Comparison of ENCODE assay signal across 21 mouse cellular contexts in the genomic region with DNA sequence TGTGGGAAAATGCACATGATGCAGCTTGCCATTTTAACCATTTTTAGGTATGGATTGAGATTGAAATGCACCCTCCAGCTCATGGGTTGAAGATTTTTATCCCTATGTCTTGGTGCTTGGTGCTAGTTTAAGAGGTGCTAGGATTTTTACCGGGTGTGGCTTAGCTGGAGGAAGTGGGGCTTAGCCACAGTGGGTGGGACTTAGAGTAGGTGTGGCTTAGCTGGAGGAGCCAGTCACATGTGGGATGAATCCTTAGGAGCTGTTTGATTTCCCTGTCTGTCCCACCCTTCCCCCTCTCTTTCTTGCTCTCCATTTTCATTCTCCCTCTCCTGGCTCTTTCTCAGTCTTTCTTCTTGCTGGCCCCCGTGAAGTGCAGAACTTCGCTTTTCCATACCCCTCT. TPM values are rescaled to one million over a fixed set of nuclear protein-coding genes. Genes with fewer than 3 reads are reported as not detected.
DNase-seq lines count a peak whose midpoint lies in the region; ATAC-seq and TF ChIP-seq lines count a peak whose summit lies in the region.
"Had no signal": no experiment of that assay in that cellular context is flagged by ENCODE, and none has a peak within 500 bp of the region (broad histone marks: within the 10 kb centered on the region; RNA-seq: fewer than 3 reads in every experiment).

No protein-coding gene starts in this region.

- no peak overlapping the region for H3K9ac ChIP-seq in kidney, embryonic 14.5 days (ENCODE audit: low read depth, low read length)
- no peak overlapping the region for H3K9ac ChIP-seq in MEL (ENCODE audit: control insufficient read depth, low read depth, low read length, poor library complexity, severe bottlenecking)
- H3K9ac ChIP-seq: embryonic facial prominence, embryonic 13.5 days; forebrain, embryonic 15.5 days; liver, embryonic 14.5 days; midbrain, embryonic 12.5 days had no signal

- H3K79me2 ChIP-seq in MEL (ENCODE audit: control insufficient read depth, insufficient read depth, low read length, poor library complexity), result no peaks in the 10 kb centered on the region

- no peak for TF ChIP-seq POLR2A in kidney, adult 2 months (IDR thresholded peaks at IDR 0.05; ENCODE audit: low read depth, low read length)
- no peak for TF ChIP-seq POLR2A in MEL (IDR thresholded peaks at IDR 0.05; ENCODE audit: control insufficient read depth in 1 of 2, insufficient read depth in 1 of 2, low read depth in 1 of 2, low read length in 2 of 2, poor library complexity in 1 of 2)

- no peak for TF ChIP-seq EP300 in MEL (IDR thresholded peaks at IDR 0.05; ENCODE audit: low read depth in 1 of 2, low read length in 2 of 2)

- TF ChIP-seq CTCF in kidney, adult 2 months (conservative IDR thresholded peaks at IDR 0.05; ENCODE audit: insufficient read depth, insufficient read length, low read depth, low read length), result no peak
- no peak for TF ChIP-seq CTCF in MEL (IDR thresholded peaks at IDR 0.05 in 2 of 3, conservative IDR thresholded peaks at IDR 0.05 in 1 of 3; ENCODE audit: control insufficient read depth in 1 of 3, insufficient read depth in 1 of 3, low read depth in 2 of 3, low read length in 3 of 3, poor library complexity in 1 of 3, severe bottlenecking in 1 of 3)

- peaks cover 35% of the 10 kb centered on the region for H3K36me3 ChIP-seq in kidney, embryonic 14.5 days (ENCODE audit: control insufficient read depth, insufficient read depth, low read length)
- no peaks in the 10 kb centered on the region for H3K36me3 ChIP-seq in kidney, adult 2 months (ENCODE audit: control insufficient read depth, insufficient read depth, low read length)
- peaks cover 0 to 28% of the 10 kb centered on the region in 2 experiments; a peak in 3 of 4 replicates for H3K36me3 ChIP-seq in MEL (ENCODE audit: control insufficient read depth in 1 of 2, insufficient read depth in 2 of 2, low read length in 2 of 2)
- H3K36me3 ChIP-seq: G1E had no signal

- intact Hi-C loops in left cerebral cortex, postnatal 25 days (cut with DNase I), result no loop called here

- 0 out of 2 replicates have a peak, but pooled peaks have one; percentile 63 for ATAC-seq in kidney, embryonic 14.5 days (ENCODE audit: low FRiP score, low TSS enrichment)
- ATAC-seq: forebrain, embryonic 15.5 days had no signal

- H3K4me3 ChIP-seq in kidney, embryonic 14.5 days (ENCODE audit: low read length), result no peak overlapping the region
- no peak overlapping the region for H3K4me3 ChIP-seq in kidney, adult 2 months (ENCODE audit: insufficient read depth, low read depth, low read length)
- no peak overlapping the region for H3K4me3 ChIP-seq in MEL (ENCODE audit: control insufficient read depth in 1 of 2, insufficient read depth in 1 of 2, low read depth in 2 of 2, low read length in 2 of 2)
- H3K4me3 ChIP-seq: embryonic facial prominence, embryonic 13.5 days; forebrain, embryonic 15.5 days; midbrain, embryonic 12.5 days had no signal

- no peak for DNase-seq in kidney, adult 2 months
- peak; percentile 48 for DNase-seq in lung, postnatal 10 days
- DNase-seq in lung, postnatal 25 days (ENCODE audit: low spot score), result no peak
- DNase-seq in MEL (ENCODE audit: low read depth, low spot score), result peak; percentile 72
- peak; percentile 41 for DNase-seq in lung, postnatal 36 days
- DNase-seq in left cerebral cortex, postnatal 25 days (ENCODE audit: low spot score in 2 of 2), result no peak
- DNase-seq: cerebellum, adult 18-20 months; cerebellum, postnatal 36 days; gastrocnemius, postnatal 36 days; heart, postnatal 10 days; kidney, adult 8-10 months; kidney, postnatal 25 days; left cerebral cortex, postnatal 4 days; thymus, postnatal 4 days had no signal

- no peak overlapping the region for H3K27ac ChIP-seq in kidney, embryonic 14.5 days (ENCODE audit: low read depth, low read length)
- H3K27ac ChIP-seq in kidney, adult 2 months (ENCODE audit: insufficient read depth, low read depth, low read length), result no peak overlapping the region
- H3K27ac ChIP-seq in MEL (ENCODE audit: control insufficient read depth, low read depth, low read length), result no peak overlapping the region
- H3K27ac ChIP-seq: embryonic facial prominence, embryonic 13.5 days; forebrain, embryonic 15.5 days; liver, embryonic 14.5 days had no signal

- no peaks in the 10 kb centered on the region for H3K9me3 ChIP-seq in kidney, embryonic 14.5 days (ENCODE audit: control insufficient read depth, low read length)
- no peaks in the 10 kb centered on the region for H3K9me3 ChIP-seq in MEL (replicated peaks; ENCODE audit: insufficient read depth, low read length)
- H3K9me3 ChIP-seq: embryonic facial prominence, embryonic 13.5 days; forebrain, embryonic 15.5 days; G1E; midbrain, embryonic 12.5 days had no signal

- no peaks in the 10 kb centered on the region for H3K4me1 ChIP-seq in kidney, embryonic 14.5 days (ENCODE audit: control insufficient read depth, insufficient read depth, low read length)
- no peaks in the 10 kb centered on the region for H3K4me1 ChIP-seq in kidney, adult 2 months (ENCODE audit: control insufficient read depth, insufficient read depth, low read length)
- H3K4me1 ChIP-seq in MEL (ENCODE audit: control insufficient read depth in 1 of 2, insufficient read depth in 2 of 2, low read length in 2 of 2), result peaks cover 20 to 36% of the 10 kb centered on the region in 2 experiments

- TF ChIP-seq RAD21 in MEL (IDR thresholded peaks at IDR 0.05; ENCODE audit: low read depth, low read length), result no peak

- 46% methylated on average over 3 of the region's 3 CpGs for WGBS in kidney, embryonic 14.5 days
- WGBS in kidney, adult 2 months, result 73% methylated on average over 3 of the region's 3 CpGs

- H3K4me2 ChIP-seq in kidney, embryonic 14.5 days (replicated peaks; ENCODE audit: low read depth, low read length), result no peak overlapping the region
- H3K4me2 ChIP-seq: embryonic facial prominence, embryonic 13.5 days; forebrain, embryonic 15.5 days; midbrain, embryonic 12.5 days had no signal

- no peaks in the 10 kb centered on the region for H3K27me3 ChIP-seq in kidney, embryonic 14.5 days (ENCODE audit: control insufficient read depth, insufficient read depth, low read length)
- H3K27me3 ChIP-seq in kidney, adult 2 months (replicated peaks; ENCODE audit: control insufficient read depth, insufficient read depth, low read length), result no peaks in the 10 kb centered on the region
- H3K27me3 ChIP-seq in MEL (ENCODE audit: control insufficient read depth in 1 of 2, insufficient read depth in 2 of 2, low read length in 2 of 2), result no peaks in the 10 kb centered on the region
- H3K27me3 ChIP-seq: embryonic facial prominence, embryonic 13.5 days; forebrain, embryonic 15.5 days; midbrain, embryonic 12.5 days had no signal

TF ChIP-seq in MEL, 35 proteins besides CTCF, POLR2A, EP300 and RAD21:
- TF ChIP-seq ZC3H11A (IDR thresholded peaks at IDR 0.05; ENCODE audit: low read depth, low read length), result no peak
- peak; percentile 56 for TF ChIP-seq USF1 (IDR thresholded peaks at IDR 0.05; ENCODE audit: low read depth, low read length)
TF ChIP-seq in MEL: peak in this region for 1.

RNA-seq across cellular contexts. Expression of a gene that starts 32.5 kb away (rescaled TPM):
- polyA plus RNA-seq in kidney, embryonic 14.5 days (2014; fragmentation: Nextera tagmentation; extraction: Ambion mirVana), result 20.8 and 29.3 TPM in 2 replicates
- polyA plus RNA-seq in kidney, adult 2 months (2012; rRNA removed), result 14.1 and 20.7 TPM in 2 replicates
- 11.9 and 12.9 TPM in 2 replicates for total RNA-seq in MEL (2012; rRNA removed)
- 10 to 100 TPM in 1 of 2 experiments, not detected in 1; 15.4 TPM for polyA plus RNA-seq in MEL (2012; ENCODE audit: insufficient read depth in 1 of 2, insufficient read length in 2 of 2, low read depth in 1 of 2, low replicate concordance in 2 of 2, missing spikeins in 1 of 2)
- total RNA-seq in left cerebral cortex, postnatal 25 days (2021), result 10 to 100 TPM; 52.3 to 62.3 TPM

RNA-seq across cellular contexts. Expression of a gene that starts 59.6 kb away (rescaled TPM):
- polyA plus RNA-seq in kidney, embryonic 14.5 days (2014; fragmentation: Nextera tagmentation; extraction: Ambion mirVana), result 0.76 and 0.96 TPM in 2 replicates
- polyA plus RNA-seq in kidney, adult 2 months (2012; rRNA removed), result 46.8 and 66.0 TPM in 2 replicates
- total RNA-seq in MEL (2012; rRNA removed), result 0.39 and 0.62 TPM in 2 replicates
- polyA plus RNA-seq in MEL (2012; ENCODE audit: insufficient read depth in 1 of 2, insufficient read length in 2 of 2, low read depth in 1 of 2, low replicate concordance in 2 of 2, missing spikeins in 1 of 2), result 1 to 10 TPM in 1 of 2 experiments, not detected in 1; 1.6 TPM
- 1 to 10 TPM; 1.1 TPM for total RNA-seq in left cerebral cortex, postnatal 25 days (2021)
- total RNA-seq: monocyte, adult 5-6 weeks had no signal
- polyA plus RNA-seq: G1E had no signal

Comparison
In these comparisons a context has a peak if more than half of its experiments do, and no peak if none do; other contexts are left out.
1. DNase-seq: peak in lung, postnatal 10 days (single experiment), MEL (single experiment) and lung, postnatal 36 days (single experiment); none in kidney, adult 2 months (single experiment), lung, postnatal 25 days (single experiment) and left cerebral cortex, postnatal 25 days (0 of 2).
2. RNA of a gene that starts 59.6 kb away (polyA plus RNA-seq): 46.8 to 66.0 TPM in kidney, adult 2 months; 1.6 TPM in MEL and 0.76 to 0.96 TPM in kidney, embryonic 14.5 days; every median in the first group is over 10 times any median in the second.